Mouse (Mus musculus): ENCODE measurements around the gene Foxp4.
"Not testable (repeated sequence)": the region's sequence is repeated elsewhere in the genome, so short reads cannot be mapped to it uniquely, and the experiment has no call there.

Foxp4 gene

DNA sequence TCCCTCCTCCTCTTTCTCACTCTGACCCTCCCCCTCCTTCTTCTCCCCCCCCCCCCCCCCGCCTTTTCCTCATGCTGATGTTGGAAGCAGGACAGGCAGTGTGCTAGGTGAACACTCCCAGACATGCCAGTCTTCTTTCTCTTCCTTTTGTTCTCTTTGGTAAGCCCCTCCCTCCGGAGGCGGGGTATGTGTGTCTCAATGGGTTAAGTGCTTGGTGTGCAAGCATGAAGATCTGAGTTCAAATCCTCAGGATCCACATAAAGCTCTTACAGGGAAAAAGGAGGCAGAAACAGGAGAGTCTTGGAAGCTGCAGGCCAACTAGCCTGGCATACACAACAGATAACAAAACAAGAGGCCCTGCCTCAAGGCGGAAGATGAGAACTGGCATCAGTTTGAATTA lies 71.1 kb downstream of the Foxp4 start:
- no peak for DNase-seq (ENCODE audit: low read depth, low spot score)

DNA sequence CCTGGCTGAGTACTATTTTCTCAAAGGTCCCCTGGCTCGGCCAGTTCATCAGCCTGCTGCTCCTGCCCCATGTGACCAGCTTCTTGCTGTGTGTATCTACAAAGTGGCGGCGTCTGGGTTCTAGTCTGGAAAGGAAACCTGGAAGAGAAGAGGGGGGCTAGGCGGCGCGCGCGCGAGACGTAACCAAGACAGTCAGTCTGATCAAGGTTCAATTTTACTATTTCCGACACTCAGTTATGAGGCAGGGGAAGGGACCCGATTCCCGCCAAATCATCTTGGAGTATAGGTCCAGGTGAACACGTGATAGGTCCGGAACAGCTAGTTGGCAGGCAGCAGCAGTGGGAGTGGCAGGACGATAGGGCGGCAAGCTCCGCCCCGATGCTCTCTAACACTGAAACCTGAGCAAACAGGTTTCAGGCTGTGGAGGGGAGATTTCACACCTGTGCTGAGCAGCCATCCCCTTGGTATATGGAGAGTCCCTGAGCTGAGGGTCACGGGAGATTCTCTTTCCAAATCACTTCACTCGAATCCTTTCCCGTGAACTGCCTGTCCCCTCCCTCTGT lies 72.6 kb downstream of the Foxp4 start:
- not testable (repeated sequence) for DNase-seq (ENCODE audit: low read depth, low spot score)

DNA sequence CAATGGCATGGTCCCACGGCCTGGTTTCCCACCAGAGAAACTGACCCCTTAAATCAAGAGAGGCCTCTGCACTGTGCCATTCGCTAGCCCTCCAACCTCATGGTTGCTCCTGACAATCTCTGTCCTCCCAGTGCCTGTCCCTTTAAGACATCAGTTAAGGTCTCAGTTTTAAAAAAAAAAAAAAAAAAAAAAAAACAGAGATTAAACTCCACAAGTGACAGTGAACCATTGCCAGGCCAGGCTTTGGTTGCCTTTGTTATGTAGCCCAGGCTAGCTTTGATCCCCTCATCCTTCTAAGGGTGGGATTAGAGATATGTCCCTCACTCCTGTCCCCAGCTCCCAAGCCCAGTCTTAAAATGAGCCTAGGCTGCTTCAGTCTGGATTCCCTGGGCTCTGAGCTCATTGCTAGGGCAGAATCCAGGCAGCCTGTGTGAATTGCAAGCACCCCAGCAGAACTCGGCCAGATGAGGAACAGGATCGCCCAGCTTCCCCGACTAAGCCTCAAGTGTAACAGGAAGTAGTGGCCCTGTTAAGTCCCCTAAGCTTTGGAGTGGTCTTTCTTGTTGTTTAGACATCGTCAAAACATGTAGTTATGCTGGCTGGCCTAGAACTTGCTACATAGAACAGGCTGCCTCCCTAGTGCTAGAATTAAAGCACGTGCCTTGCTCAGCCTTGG lies 73.7 kb downstream of the Foxp4 start:
- DNase-seq (ENCODE audit: low read depth, low spot score): no peak

DNA sequence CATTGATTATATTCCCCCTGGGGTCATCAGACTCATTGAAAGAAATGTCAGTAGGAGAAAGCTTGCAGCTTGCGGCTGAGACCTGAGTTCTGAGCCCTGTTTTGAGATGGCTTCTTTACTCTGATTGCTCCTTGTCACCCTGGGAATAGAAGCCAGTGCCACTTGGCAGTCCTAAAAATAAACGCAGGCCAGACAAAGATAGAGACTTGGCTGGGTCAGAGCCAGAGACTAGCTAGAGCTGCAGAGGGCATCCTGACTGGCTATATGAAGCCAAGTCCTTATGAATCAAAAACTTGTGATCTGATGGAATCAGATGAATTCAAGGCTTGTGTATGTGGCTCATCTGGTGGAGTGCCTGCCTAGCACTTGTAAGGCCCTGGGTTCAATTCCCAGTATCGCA lies 74.4 kb downstream of the Foxp4 start:
- DNase-seq (ENCODE audit: low read depth, low spot score): no peak

DNA sequence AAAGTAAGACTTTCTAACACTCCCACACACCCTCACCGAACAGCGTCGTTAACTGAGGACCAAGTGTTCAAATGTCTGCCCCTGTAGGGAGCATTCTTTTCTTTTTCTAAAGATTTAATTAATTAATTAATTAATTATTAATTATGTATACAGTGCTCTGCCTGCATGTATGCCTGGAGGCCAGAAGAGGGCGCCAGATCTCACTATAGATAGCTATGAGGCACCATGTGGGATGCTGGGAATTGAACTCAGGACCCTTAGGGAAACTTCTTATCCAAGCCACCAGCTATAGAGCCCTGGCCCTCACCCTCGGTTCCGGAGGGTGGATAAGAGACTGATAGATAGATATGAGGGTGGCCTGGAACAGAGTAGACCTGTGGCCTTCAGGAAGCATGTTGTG lies 76.5 kb downstream of the Foxp4 start:
- no peak for DNase-seq (ENCODE audit: low read depth, low spot score)

DNA sequence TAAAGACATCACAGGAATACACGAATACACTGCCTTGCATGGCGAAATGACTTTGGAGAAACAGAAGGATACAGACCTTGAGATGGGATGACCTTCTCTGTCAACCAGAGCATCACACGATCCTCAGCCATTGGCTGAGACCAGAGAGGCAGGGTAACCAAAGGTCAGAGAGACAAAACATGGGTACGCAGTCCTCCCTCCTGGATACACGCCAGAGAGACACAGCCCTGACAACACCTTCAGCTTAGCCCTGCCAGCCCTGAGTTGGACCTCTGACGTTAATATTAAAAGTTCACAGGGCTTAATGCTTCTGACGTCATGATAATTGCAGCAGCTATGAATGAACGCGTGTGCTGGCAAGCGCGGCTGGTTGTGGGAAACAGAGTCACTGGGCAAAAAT lies 78.8 kb downstream of the Foxp4 start:
- DNase-seq (ENCODE audit: low read depth, low spot score): no peak

DNA sequence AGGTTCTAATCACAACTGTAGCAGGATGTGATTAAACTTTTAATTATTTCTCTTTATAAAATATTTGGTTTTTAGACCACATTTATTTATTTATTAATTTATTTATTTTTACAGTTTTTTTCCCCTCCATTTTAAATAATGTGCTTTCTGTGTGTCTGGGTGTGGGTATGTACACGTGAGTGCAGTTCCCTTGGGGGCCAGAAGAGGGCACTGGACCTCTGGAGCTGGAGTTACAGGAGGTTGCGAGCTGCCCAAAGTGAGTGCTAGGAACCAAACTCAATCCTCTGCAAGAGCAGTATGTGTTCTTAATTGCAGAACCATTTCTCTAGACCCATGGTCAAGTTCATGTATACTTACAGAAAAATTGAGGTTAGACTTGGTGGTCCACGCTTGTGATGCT lies 81.0 kb downstream of the Foxp4 start:
- no peak for DNase-seq (ENCODE audit: low read depth, low spot score)

DNA sequence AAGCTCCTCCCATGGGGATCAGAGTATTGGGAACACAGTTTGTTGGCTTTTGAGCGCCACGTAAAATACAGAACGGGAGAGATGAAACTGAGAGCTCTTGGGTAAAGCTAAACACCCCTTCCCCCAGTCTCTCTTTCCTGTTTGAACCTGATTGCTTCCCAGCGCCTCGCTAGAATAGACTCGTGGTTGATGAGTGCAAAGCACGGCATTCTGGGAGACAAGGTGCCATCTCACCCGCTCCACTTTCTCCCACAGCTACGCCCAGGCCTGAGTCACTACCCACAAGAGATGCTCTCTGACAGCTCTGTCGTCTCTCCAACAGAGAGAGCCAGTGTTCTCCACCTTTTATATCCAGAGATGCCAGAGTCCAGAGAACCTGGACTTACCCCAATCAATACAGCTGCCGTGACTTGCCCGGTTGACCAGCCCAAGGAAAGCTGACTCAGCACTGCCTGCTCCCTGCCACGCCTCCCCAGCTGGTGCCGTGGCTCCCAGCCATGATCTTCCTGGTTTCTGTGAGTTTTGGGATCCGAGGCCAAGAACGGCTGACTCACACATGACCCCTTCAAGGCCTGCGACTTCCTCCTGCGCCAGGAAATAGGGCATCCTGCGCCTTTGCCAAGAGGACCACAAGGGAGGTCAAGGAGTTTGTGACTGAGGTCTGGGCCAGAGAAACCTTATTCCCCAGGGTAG lies 82.4 kb downstream of the Foxp4 start:
- no peak for DNase-seq (ENCODE audit: low read depth, low spot score)

DNA sequence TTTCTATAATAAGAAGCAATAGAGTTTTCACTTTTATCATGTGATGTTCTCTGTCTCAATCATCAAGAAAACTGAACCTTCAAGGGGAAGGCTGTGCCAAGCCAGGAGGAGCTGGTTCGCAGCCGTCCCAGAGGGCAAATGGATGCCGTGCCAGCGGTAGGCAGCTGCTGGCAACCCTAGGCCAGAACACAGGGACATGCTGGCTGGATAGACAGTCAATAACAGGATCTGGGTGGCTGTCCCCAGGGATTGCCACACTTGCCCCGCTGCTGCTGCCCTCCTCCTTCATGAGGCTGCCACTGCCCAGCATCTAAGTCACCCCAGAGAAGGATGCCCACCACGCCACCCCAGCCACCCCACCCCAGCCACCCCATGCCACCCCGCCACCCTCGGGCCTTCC lies 82.9 kb downstream of the Foxp4 start:
- DNase-seq (ENCODE audit: low read depth, low spot score): no peak

DNA sequence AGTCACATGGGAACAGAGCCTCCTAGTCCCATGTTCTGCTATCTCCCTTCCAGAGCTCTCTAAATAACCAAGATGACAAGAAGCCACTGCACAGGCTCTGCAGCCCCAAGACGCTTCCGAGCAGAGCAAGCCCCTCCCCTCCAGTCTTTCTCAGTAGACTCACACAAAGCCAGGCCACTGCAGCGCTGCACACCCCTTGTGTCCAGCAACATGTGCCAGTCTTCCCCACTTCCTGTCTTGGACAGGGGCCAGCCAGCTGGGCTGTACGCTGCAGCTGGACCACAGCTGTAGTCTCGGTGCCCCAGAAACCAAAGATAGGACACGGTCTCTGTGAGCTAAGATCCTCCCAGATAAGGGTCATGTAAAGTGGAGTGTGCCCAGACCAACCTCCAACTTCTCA lies 86.6 kb downstream of the Foxp4 start:
- no peak for DNase-seq (ENCODE audit: low read depth, low spot score)

DNA sequence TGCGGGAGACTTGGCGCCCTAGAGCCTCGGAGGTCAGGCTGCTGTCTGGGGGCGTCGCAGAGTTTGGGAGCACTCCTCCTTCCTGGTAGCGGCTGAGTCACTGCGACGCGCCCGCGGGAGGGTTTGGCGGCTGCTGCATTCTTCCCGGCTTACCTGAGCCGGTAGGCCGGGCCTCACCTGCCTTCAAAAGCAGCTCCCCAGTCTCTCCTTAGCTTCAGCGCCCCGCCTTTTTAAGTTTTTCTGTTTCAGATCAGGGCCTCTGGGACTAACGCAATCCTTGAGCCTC lies 90.0 kb downstream of the Foxp4 start, which contains the start of gene Mdfi:
Mdfi (minus strand) TSS at position 210 of the 286 bp plus-strand sequence.
- DNase-seq (ENCODE audit: low read depth, low spot score): no peak

DNA sequence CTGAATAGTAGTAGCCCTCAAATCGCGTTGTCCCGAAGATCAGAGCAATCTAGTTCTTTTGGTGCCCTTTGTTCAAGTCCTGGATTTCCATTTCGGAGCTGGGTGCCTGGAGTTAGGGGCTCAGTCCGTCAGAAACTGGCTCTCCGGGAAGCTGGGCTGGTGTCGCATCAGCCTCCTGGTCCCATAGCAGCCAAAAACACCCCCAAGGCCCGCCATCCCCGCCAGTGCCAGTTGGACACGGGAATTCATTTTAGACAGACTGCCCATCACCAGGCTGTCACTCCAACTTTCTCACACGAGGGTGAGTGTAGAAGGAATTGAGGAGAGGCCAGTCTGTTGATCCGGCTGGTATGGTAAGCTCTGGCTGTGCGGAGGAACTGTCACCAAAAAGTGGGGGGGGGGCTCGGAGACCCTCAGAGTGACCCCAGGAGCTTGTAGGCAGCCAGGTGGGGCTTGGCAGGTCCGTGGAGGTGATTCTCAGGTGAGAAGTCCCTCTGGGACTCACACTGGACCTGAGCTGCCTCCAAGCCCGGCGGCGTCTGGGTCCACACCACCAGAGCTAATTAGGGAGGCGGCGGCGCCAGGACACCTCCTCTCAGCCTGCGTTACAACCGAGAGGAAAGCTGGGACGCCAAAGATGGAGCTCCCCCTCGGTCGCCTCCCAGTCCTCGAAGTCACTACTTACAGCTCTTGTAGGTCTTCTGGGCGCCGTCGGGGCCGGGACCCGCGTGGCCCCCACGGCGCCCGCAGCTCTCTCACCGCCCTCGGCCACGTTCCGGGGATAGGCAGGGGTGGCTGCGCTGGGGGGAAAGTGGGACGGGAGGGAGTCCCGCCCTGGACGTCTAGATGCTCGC lies 90.6 kb downstream of the Foxp4 start:
- DNase-seq (ENCODE audit: low read depth, low spot score): no peak

DNA sequence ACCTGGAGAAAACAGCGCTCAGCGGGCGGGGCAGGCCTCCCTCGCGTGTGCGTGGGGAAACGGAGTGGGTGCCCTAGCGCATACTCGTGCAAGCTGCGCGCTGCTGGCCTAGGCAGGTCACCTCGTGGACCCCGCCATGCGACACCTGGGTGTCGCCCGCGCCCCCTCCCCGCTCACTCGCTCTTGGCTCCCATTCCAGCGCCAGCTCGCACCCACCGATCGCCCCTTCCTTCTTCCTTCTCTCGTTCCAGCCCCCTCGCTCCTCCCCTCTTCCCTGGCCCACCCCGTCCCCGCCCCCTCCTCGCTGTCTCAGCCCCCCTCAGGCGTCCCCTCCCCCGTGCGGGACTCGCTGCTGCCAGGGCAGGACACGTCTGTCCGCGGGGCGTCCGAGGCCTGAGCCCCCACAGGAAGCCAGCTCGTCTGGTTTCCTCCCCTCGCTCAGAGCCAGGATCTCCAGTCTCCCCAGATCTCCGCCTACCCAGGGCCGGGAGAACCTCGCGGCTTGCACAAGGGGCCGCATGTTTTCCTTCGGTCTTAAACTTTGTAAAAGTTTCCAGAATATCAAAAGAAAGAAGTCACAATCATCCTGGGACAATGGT lies 91.3 kb downstream of the Foxp4 start:
- DNase-seq (ENCODE audit: low read depth, low spot score): no peak

DNA sequence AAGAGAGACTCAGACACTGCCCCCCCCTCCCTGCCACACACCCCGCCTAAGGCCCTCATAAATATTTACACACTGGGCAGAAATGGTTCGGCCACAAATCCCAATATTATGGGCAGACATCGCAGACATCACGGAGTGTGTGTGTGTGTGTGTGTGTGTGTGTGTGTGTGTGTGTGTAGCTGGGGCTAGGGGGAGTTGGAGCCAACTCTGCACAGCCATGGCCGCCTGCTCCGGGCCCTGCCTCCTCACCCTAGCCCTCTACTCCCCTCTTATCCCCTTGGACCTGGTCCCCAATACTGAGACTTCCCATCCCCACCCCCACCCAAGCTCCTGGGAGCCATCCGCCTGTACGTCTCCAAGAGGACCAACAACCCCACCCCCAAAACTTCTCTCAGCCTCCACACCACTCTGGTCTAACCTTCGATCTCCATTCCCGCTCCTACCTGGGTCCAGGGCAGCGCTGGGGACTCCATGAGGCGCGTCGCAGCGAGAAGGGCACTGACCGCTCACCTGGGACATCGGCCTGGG lies 91.9 kb downstream of the Foxp4 start:
- DNase-seq (ENCODE audit: low read depth, low spot score): no peak

DNA sequence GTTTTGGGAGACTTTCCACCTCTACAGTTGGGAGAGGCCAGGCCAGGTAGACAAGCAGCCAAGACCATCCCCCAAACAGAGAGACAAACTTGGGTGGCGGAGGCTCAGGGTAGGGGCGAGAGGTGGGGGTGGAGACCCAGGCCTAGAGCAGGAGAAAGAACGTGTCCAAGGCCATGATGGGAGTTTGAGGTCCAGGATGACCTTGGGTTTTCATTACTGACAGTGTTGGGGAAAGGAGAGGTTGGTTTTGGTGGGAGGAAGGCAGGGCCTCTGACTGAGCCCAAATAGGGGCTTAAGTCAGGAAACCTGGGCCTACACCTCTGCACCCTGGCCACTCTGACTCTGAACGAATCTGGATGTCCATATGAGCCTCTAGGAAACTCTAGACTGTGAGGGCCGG lies 92.7 kb downstream of the Foxp4 start:
- DNase-seq (ENCODE audit: low read depth, low spot score): no peak

DNA sequence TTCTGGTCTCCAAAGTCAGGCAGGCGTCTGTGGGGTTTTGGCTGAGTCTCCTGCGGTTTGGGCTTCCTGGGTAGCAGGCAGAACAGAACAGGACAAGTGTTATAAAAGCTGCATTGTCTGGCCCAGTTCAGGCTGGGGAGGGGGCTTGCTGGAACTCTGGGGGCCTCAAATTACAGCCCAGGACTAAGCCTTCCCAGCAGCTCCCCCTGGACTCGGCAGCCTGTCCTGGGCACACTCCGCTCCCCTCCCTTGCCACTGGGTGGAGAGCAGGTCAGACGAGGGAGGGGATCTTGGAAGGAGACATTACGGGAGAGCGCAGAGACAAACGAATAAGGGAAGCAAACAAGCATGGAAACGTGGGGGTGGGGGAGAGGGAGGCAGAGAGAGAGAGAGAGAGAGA lies 93.3 kb downstream of the Foxp4 start:
- DNase-seq (ENCODE audit: low read depth, low spot score): no peak

DNA sequence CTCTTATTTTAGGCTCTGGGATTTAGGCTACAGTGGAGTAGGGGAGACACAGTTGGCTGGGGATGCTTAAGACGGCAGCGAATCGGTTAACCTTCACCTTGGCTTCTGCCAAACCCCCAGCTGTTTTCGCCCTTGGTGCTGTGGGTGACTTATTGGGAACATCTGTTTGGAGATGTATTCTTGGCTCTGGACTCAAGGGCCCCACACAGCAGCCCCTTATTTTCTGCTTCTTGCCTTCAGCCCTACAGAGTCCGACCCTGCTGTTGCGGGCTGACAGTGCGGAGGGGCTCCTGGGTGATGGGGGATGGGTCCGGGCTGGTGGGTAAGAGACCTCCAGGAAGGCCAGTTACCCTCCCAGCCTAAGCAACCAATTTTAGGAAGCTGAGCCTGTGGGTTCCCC lies 103.1 kb downstream of the Foxp4 start:
- no peak for DNase-seq (ENCODE audit: low read depth, low spot score)

DNA sequence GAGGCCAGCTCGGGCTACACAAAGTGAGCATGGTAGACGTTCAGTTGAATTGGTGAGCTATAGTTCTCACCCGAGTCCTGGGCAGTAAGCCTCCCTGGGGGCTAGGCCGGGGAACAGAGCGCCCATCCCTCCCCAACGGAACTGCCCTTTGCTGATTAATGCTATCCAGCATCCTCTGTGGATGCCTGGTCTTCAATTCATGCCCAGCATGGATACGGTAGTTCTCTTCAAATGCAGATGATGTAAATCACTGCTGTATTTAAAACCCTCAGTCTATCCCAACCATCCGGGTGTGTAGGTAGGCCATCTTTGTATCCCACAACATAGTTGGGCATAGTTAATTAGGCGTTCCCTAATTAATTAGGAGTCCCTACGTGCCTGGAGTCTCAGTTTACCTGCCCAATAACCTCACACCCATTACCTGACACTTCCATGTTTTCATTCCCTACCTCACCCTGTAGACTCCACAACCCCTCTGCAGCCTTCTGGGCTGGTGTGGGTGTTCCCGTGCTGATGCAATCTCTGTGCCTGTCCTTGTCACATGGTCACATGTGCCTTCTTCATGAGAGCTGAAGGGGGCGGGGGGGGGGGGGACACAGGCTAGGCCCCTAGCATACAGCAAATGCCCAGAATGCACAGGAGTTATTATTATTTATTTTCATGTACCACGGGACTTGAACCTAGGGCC lies 106.3 kb downstream of the Foxp4 start:
- DNase-seq (ENCODE audit: low read depth, low spot score): no peak

Measured in retina, postnatal 7 days (tissue).